Mouse (Mus musculus) embryo, embryonic 11.5 days (tissue): ENCODE results near the gene Gosr2.

Experiments
- DNase-seq: peaks from one replicate; pipeline ENCODE4 v3.0.0-alpha.2; 2012; ENCODE audit warnings: low read depth, low spot score

Gosr2 gene

GRCm38 (mm10) chr11:103697565-103698176 is at the start of gene Gosr2:
TSS of gene Gosr2 (minus strand) at chr11:103697898.
- peak; percentile 86 for DNase-seq

GRCm38 (mm10) chr11:103735046-103735781 is 37.5 kb upstream of the Gosr2 start:
- no peak for DNase-seq

GRCm38 (mm10) chr11:103734411-103735045 is 36.8 kb upstream of the Gosr2 start:
- DNase-seq = no peak

- DNase-seq = no peak
These were observed 36.3 kb upstream of the Gosr2 start for GRCm38 (mm10) chr11:103733961-103734360.

- DNase-seq = no peak
These were observed 35.4 kb upstream of the Gosr2 start for GRCm38 (mm10) chr11:103733069-103733468.

GRCm38 (mm10) chr11:103732306-103732705 is 34.6 kb upstream of the Gosr2 start:
- DNase-seq = no peak

GRCm38 (mm10) chr11:103731594-103731993 is 33.9 kb upstream of the Gosr2 start:
- no peak for DNase-seq

- no peak for DNase-seq
These were observed 31.7 kb upstream of the Gosr2 start for GRCm38 (mm10) chr11:103729282-103729985.

- no peak for DNase-seq
These were observed 26.7 kb upstream of the Gosr2 start for GRCm38 (mm10) chr11:103724331-103724771.

GRCm38 (mm10) chr11:103722040-103722481 is 24.4 kb upstream of the Gosr2 start:
- no peak for DNase-seq

- DNase-seq = no peak
These were observed 23.9 kb upstream of the Gosr2 start for GRCm38 (mm10) chr11:103721468-103722039.

GRCm38 (mm10) chr11:103719436-103719835 is 21.7 kb upstream of the Gosr2 start:
- DNase-seq = no peak

GRCm38 (mm10) chr11:103716971-103717370 is 19.3 kb upstream of the Gosr2 start:
- DNase-seq = no peak

- no peak for DNase-seq
These were observed 16.4 kb upstream of the Gosr2 start for GRCm38 (mm10) chr11:103714074-103714473.

- DNase-seq = no peak
These were observed 14.3 kb upstream of the Gosr2 start for GRCm38 (mm10) chr11:103711851-103712587.

GRCm38 (mm10) chr11:103709982-103710381 is 12.3 kb upstream of the Gosr2 start:
- no peak for DNase-seq

- DNase-seq = no peak
These were observed 9.3 kb upstream of the Gosr2 start for GRCm38 (mm10) chr11:103707005-103707404.

GRCm38 (mm10) chr11:103698226-103698625 is 528 bp upstream of the Gosr2 start:
- DNase-seq = no peak

GRCm38 (mm10) chr11:103696851-103697564 is 690 bp downstream of the Gosr2 start:
- DNase-seq = no peak

- no peak for DNase-seq
These were observed 4.5 kb downstream of the Gosr2 start for GRCm38 (mm10) chr11:103693241-103693640.
